Mouse (Mus musculus) adipose tissue, adult 10 weeks (tissue): ENCODE results near the gene Traf3ip3. TPM values are rescaled to one million over a fixed set of nuclear protein-coding genes. Genes with fewer than 3 reads are reported as not detected.

Source experiments
- polyA plus RNA-seq: library from polyadenylated mRNA; stranded (reverse); fragments of 350-450 nt; fragmentation: Illumina TruSeq; extraction: RNeasy Lipid Tissue Mini Kit (QIAGEN cat#74804); gene quantifications from one replicate; pipeline ENCODE4 v1.2.3, GENCODE M21; 2014; ENCODE audit warnings: low read depth, low replicate concordance

Traf3ip3 gene
- polyA plus RNA-seq = 1.5 TPM

GRCm38 (mm10) chr1:193201383-193201778, at the start of gene Traf3ip3:
TSS of gene Traf3ip3 (minus strand) at chr1:193201703.

GRCm38 (mm10) chr1:193207503-193207902, 6.0 kb upstream of the Traf3ip3 start, which contains the start of gene Lamb3:
TSS of gene Lamb3 (plus strand) at chr1:193207699.

GRCm38 (mm10) chr1:193167746-193168145, 33.8 kb downstream of the Traf3ip3 start, which contains the start of gene A130010J15Rik:
TSS of gene A130010J15Rik (plus strand) at chr1:193168046.

GRCm38 (mm10) chr1:193152872-193153271, 48.6 kb downstream of the Traf3ip3 start, which contains the start of gene Irf6:
TSS of gene Irf6 (plus strand) at chr1:193153111.

GRCm38 (mm10) chr1:193129786-193130455, 71.6 kb downstream of the Traf3ip3 start, which contains the start of gene Diexf:
TSS of gene Diexf (minus strand) at chr1:193130272.

Other genes with a start within 250 kb of the Traf3ip3 start
- gene Syt14, start 165.9 kb downstream of the Traf3ip3 start, polyA plus RNA-seq = 0.73 TPM
- 8.2 TPM for gene Diexf, start 71.4 kb downstream of the Traf3ip3 start, polyA plus RNA-seq
- gene Irf6, start 48.6 kb downstream of the Traf3ip3 start, polyA plus RNA-seq = 22.4 TPM
- gene A130010J15Rik, start 33.7 kb downstream of the Traf3ip3 start, polyA plus RNA-seq = 6.3 TPM
- gene Lamb3, start 6.0 kb upstream of the Traf3ip3 start, polyA plus RNA-seq = 6.2 TPM
- gene Hsd11b1, start 62.4 kb upstream of the Traf3ip3 start, polyA plus RNA-seq = 92.2 TPM
- 225 TPM for gene G0s2, start 71.5 kb upstream of the Traf3ip3 start, polyA plus RNA-seq
- 0.58 TPM for gene Camk1g, start 168.6 kb upstream of the Traf3ip3 start, polyA plus RNA-seq